Mouse (Mus musculus): ENCODE measurements around the gene Gal3st1. TPM values are rescaled to one million over a fixed set of nuclear protein-coding genes. Genes with fewer than 3 reads are reported as not detected.

Gal3st1 gene
- total RNA-seq, 2 experiments from 2014 or later = 0.37 to 0.75 TPM

DNA sequence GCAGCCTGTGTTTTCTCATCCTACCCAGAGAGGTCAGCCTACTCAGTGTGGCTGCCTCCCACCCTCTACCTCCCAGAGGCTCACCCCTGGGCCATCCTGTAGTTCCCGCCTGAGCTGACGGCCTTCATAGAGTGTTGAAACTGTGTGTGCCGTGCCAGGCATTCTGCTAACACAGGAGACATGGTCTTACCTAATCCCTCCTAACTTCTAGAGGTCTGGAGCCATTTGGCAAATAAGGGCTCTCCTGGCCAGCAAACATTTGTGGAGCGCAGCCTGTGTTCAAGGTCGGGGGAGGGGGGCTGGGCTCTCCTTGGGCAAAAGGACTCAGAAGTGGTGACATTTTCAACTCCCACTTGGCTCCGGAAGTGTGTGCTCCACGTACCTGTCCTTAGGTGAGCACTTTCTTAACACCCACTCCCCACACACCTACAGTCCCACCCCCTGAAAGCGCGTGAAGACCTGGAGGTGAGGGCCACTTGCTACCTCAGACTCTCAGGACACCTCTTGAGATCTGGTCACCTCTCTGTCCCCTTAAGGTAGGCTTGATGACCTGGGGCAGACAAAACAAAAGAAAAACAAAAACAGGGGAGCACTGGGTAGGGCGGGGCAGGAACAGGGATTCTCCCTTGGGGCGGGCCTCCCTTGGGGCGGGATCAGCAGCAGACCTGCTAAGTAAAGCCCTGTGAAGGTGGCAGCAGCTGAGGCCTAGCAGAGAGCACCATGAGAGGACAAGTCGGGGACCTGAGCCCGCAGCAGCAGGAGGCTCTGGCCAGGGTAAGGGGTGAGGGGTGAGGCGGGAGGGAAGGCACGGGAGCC, 47.9 kb downstream of the Gal3st1 start, which contains the start of gene Sec14l4:
TSS of gene Sec14l4 (plus strand) at position 337 of the 816 bp plus-strand sequence.
- no peak for ATAC-seq (replicated peaks; ENCODE audit: poor library complexity)

DNA sequence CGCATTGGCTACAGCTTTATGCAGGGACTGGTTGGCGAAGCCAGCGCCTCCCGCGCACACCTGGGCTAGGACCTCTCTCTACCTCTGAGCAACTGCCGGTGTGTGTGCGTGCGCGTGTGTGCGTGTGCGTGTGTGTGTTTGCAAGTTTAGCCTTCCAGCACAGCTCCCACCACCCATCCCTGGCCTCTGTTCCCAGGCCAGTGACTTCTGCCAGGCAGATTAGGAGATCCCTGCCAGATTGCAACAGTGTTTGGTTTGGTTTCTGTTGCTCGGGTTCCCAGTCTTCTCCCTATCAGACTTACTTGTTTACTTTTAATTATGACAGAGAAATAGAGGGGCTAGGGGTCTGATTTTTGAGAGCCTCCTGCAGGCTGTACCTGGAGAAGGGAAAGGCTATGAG, 48.5 kb downstream of the Gal3st1 start:
- no peak for ATAC-seq (replicated peaks; ENCODE audit: poor library complexity)

DNA sequence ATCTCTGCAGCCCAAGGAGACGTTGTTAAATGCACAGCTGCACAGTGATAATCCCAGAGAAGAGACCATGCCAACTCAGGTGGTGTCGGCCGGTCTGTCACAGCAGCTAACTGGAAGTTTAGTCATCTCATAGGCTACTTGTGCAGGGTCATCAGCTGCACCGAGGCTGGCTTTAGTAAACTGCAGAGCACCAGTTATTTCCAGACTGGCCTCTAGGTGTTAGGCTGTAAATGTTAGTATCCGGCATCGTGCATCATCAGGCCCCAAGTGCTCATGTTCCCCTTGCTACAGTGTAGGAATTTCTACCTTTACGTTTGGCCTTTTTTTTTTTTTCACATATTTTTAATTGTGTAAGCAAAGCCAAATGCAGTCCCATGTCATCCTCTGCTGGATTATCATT, 50.0 kb downstream of the Gal3st1 start:
- ATAC-seq (replicated peaks; ENCODE audit: poor library complexity) = no peak

DNA sequence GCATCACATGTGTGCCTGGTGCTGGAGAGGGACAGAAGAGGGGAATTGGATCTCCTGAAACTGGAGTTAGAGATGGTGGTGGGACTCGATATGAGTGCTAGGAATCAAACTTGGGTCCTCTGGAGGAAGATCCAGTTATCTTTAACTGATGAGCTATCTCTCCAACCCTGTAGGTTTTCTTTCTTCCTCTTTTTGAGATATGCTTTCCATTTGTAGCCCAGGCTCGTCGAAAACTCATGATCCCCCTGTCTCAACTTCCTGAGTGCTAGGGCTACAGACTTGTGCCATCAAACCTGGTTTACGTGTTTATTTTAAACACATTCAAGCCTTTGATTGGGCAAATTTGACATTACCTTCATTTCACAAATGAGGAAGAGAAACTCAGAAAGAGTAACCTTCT, 50.7 kb downstream of the Gal3st1 start:
- ATAC-seq (replicated peaks; ENCODE audit: poor library complexity) = 0 out of 2 replicates have a peak, but pooled peaks have one; percentile 26

DNA sequence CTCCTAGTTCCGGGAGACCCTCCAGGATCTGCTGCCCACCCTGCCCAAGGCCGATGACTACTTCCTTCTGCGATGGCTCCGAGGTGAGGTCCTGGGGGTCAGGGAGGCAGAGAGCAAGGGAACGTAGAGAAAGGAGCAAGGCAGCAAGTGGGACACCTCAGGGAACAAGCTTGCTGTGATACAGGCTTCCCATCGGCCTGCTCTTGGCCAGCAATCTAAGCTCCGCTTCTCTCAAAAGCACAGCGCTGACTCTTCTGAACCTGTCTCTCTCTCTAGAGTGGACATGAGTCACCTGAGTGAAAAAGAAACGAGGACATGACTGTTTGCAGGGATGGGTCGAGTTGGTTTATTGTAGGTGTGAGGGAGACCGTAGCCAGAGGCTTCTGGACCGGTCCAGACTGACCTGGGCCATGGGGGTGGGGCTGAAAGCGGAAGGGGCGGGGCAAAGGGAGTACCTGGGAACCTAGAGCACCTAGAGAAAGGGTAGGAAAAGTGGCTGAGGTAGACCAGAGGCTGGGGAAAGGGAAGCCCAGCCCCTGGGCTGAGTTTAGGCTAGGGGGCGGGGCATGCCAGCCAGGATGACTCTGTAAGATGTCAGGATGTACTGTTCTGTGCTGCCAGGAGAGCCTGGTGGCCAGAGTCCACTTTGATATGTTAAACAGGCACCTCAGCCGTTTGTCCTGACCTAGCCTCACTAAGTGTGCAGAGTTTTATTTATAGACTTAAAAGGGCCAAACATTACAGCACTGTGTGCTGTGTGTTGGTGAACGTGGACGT, 51.9 kb downstream of the Gal3st1 start:
- ATAC-seq (replicated peaks; ENCODE audit: poor library complexity) = no peak

DNA sequence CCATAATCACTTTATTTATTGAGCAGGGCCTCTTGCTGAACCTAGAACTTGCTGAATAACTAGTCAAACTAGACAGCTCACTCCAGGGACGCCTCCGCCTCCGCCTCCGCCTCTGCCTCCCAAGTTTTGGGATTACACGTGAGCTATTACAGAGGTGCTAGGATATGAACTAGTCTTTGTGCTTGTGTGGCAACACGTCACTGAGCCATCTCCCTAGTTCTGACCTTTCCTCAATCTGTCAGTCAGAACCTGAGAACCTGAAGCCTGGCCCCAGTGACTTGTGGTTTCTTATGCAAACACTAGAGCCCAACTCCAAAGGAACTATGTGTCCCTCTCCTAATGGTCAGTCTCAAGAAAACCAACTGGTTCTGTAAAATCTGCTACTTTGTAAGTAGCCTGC, 52.5 kb downstream of the Gal3st1 start:
- ATAC-seq (replicated peaks; ENCODE audit: poor library complexity) = no peak

DNA sequence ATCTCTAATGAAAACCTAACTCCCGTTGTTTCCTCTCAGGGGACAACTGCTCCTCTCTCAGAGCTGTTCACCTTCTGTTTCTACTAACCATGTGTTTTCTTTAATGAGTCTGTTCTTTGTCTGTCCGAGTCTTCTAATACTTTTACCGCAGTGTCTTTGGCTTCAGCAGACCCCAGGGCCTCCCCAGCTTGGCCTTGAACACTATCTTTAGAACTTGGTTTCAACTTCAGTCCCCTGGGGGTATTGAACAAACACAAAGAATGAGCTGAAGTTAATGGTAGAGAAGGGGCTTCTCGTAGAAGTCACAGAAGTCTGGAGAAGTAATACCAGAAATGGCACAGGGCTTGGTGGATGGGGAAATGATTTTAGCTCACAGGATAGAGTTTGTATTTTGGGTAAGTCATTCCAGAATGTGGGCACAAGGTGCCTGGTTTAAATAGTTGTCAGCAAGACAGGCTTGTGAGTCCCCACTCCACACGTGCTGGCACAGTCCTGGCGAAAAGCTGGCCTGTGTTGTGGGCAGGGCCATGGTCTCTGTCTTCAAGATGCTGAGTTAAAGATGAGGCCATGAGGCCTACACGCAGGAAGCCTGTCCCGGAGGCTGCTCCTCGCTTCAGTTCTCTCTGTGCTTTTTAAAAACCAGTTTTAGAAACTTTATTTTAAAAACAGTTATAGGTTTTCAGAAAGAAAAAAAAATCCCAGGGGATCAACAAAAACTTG, 53.1 kb downstream of the Gal3st1 start:
- no peak for ATAC-seq (replicated peaks; ENCODE audit: poor library complexity)

DNA sequence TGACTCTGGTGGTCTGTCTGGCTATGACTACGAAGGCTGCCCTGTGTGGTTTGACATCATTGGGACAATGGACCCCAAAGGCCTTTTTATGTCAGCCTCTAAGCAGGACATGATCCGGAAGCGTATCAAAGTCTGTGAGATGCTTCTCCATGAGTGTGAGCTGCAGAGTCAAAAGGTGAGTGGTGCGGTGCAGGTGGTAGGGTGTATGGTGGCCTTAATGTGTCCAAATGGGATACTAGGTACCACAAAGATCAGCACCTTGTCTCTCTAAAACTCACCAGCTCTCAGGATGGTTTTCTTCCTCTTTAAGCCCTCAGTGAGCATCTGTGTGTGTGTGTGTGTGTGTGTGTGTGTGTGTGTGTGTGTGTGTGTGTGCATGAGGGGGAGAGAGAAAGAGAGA, 56.5 kb downstream of the Gal3st1 start:
- ATAC-seq (replicated peaks; ENCODE audit: poor library complexity) = no peak

DNA sequence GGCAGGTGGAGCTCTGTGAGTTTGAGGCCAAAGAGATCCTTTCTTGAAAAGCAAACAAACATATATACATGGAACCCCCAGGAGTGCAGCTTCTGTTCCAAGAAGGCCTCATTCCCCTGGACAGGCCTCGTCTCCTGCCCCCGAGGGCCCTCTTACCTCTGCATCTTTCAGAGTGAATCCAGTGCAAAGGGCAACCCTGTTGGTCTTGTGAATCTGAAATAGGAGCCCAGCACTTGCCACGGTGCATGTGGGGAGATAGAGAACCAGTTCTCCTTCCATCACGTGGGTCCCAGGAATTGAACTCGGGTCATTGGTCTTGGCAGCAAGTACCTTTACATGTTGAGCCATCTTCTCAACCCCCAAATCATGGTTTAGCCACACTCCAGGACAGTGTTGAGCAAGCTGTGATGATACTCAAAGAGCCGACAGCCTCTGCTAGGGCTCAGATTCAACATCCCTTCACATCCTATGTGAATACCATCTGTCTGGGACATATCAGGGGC, 57.7 kb downstream of the Gal3st1 start:
- no peak for ATAC-seq (replicated peaks; ENCODE audit: poor library complexity)

DNA sequence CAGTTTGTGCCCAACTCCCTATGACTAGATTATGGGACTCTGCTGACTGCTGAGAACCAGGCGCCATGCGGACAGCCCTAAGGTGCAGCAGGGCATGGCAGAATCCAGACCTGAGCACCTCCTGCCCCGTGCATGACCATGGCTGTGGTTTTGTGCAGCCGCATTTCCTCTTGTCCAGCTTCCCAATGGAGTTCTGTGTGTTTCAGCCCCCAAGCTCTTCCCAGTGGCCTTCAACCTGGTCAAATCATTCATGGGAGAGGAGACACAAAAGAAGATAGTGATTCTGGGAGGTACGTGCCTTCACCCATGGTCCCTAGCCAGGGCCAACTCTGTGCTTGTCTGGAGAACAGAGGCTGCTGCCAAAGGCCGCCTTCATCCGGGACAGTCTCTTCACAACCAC, 59.6 kb downstream of the Gal3st1 start:
- ATAC-seq (replicated peaks; ENCODE audit: poor library complexity) = no peak

DNA sequence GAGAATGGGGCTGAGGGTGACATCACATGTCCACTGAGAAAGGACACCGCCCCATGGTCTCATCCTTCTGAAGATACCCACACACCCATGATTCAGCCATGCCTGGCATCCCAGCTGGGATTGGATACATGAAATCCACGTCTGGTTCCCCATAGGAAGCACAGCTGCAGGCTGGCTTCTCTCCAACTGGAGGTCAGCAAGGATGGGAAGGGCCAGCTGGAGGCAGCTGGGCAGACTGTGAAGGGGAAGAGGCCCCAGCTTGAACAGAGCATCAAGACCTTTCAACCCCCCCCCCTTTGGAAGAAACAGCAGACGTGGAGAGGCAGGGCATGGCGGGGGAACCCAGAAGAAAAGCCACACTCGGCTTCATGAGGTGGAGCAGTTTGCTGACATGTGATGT, 63.1 kb downstream of the Gal3st1 start:
- no peak for ATAC-seq (replicated peaks; ENCODE audit: poor library complexity)

DNA sequence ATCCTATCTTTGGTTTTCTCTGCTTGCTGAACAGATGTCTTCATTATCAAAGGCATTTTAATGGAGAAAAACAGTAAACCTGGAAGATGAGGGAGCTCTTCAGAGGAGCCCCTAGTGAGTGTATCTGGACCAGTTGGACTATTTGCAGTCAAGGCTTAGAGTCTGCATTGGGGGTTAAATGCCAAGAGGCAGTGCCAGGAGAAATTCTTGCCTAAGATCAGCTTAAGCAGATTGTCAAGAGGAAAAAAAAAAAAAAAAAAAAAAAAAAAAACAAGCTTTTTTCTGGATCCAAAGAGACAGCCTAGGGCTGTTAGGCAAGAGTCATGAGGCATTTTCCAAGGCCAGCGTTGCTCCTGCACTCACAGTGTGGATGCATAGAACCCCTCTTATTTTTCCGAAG, 64.3 kb downstream of the Gal3st1 start:
- no peak for ATAC-seq (replicated peaks; ENCODE audit: poor library complexity)

DNA sequence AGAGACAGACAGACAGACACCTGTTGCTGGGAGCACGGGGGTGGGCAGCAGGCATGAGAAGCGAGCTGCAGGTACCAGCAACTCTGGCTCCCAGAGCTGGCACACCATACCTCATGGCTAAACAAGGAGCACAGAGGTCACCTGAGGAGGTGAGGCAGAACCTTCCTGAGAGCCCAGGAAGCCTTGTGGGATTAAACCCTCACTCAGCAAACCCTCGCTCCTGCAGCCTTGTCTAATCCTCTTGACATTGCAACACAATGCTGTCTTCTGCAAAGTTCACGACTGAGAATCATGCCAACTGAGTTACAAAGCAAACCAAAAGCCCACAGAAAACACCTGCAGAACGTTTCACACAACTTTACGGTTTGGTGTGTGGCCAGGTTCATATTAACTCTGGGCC, 65.0 kb downstream of the Gal3st1 start:
- ATAC-seq (replicated peaks; ENCODE audit: poor library complexity) = no peak

Other genes with a start within 250 kb of the Gal3st1 start
- gene Osbp2, start 119.7 kb upstream of the Gal3st1 start, total RNA-seq (2015) = not detected in 2 replicates
- not detected in 2 replicates for gene Osbp2, start 119.7 kb upstream of the Gal3st1 start, total RNA-seq (2017)
- gene 4921536K21Rik, start 88.5 kb upstream of the Gal3st1 start, total RNA-seq (2015) = not detected in 2 replicates
- not detected in 2 replicates for gene 4921536K21Rik, start 88.5 kb upstream of the Gal3st1 start, total RNA-seq (2017)
- 0.78 and 1.2 TPM in 2 replicates for gene Dusp18, start 88.4 kb upstream of the Gal3st1 start, total RNA-seq (2015)
- gene Dusp18, start 88.4 kb upstream of the Gal3st1 start, total RNA-seq (2017) = 0.17 and 0.51 TPM in 2 replicates
- gene Slc35e4, start 69.0 kb upstream of the Gal3st1 start, total RNA-seq (2015) = 0.94 and 2.5 TPM in 2 replicates
- gene Slc35e4, start 69.0 kb upstream of the Gal3st1 start, total RNA-seq (2017) = 1.5 and 3.0 TPM in 2 replicates
- gene Tcn2, start 51.5 kb upstream of the Gal3st1 start, total RNA-seq (2015) = 87.8 and 102 TPM in 2 replicates
- gene Tcn2, start 51.5 kb upstream of the Gal3st1 start, total RNA-seq (2017) = 40.8 and 50.5 TPM in 2 replicates
- gene Pes1, start 19.7 kb upstream of the Gal3st1 start, total RNA-seq (2015) = 67.7 and 87.4 TPM in 2 replicates
- 168 and 183 TPM in 2 replicates for gene Pes1, start 19.7 kb upstream of the Gal3st1 start, total RNA-seq (2017)
- not detected in 2 replicates for gene 4930556J24Rik, start 6.9 kb upstream of the Gal3st1 start, total RNA-seq (2015)
- not detected in 2 replicates for gene 4930556J24Rik, start 6.9 kb upstream of the Gal3st1 start, total RNA-seq (2017)
- not detected in 2 replicates for gene Sec14l4, start 47.8 kb downstream of the Gal3st1 start, total RNA-seq (2015)
- gene Sec14l4, start 47.8 kb downstream of the Gal3st1 start, total RNA-seq (2017) = not detected in 2 replicates
- gene Sec14l3, start 81.2 kb downstream of the Gal3st1 start, total RNA-seq (2015) = not detected in 2 replicates
- not detected in 2 replicates for gene Sec14l3, start 81.2 kb downstream of the Gal3st1 start, total RNA-seq (2017)
- gene Mtfp1, start 111.8 kb downstream of the Gal3st1 start, total RNA-seq (2015) = 9.7 and 12.0 TPM in 2 replicates
- gene Mtfp1, start 111.8 kb downstream of the Gal3st1 start, total RNA-seq (2017) = 9.2 and 12.0 TPM in 2 replicates
- 0.71 and 0.72 TPM in 2 replicates for gene Sec14l2, start 139.8 kb downstream of the Gal3st1 start, total RNA-seq (2015)
- gene Sec14l2, start 139.8 kb downstream of the Gal3st1 start, total RNA-seq (2017) = 0.87 and 1.7 TPM in 2 replicates
- 2.5 and 4.7 TPM in 2 replicates for gene Rnf215, start 151.6 kb downstream of the Gal3st1 start, total RNA-seq (2015)
- gene Rnf215, start 151.6 kb downstream of the Gal3st1 start, total RNA-seq (2017) = 5.9 and 8.8 TPM in 2 replicates
- 0.44 and 0.54 TPM in 2 replicates for gene Ccdc157, start 176.7 kb downstream of the Gal3st1 start, total RNA-seq (2015)
- gene Ccdc157, start 176.7 kb downstream of the Gal3st1 start, total RNA-seq (2017) = 0.67 and 0.95 TPM in 2 replicates
- 64.8 and 65.7 TPM in 2 replicates for gene Sf3a1, start 176.7 kb downstream of the Gal3st1 start, total RNA-seq (2015)
- 35.3 and 40.0 TPM in 2 replicates for gene Sf3a1, start 176.7 kb downstream of the Gal3st1 start, total RNA-seq (2017)
- gene Tbc1d10a, start 203.2 kb downstream of the Gal3st1 start, total RNA-seq (2015) = 1.9 and 2.7 TPM in 2 replicates
- gene Tbc1d10a, start 203.2 kb downstream of the Gal3st1 start, total RNA-seq (2017) = 4.3 and 8.0 TPM in 2 replicates
- gene Castor1, start 234.6 kb downstream of the Gal3st1 start, total RNA-seq (2015) = 0.59 and 0.61 TPM in 2 replicates
- gene Castor1, start 234.6 kb downstream of the Gal3st1 start, total RNA-seq (2017) = 0.42 and 0.47 TPM in 2 replicates